Mouse (Mus musculus) leukemia stem cell, adult 10-12 weeks (primary cell): ENCODE measurements around the gene Hsd3b5. TPM values are rescaled to one million over a fixed set of nuclear protein-coding genes. Genes with fewer than 3 reads are reported as not detected.

Experiments
- polyA plus RNA-seq: library from polyadenylated mRNA; stranded (reverse); fragments of >175 nt; gene quantifications from 2 replicates; pipeline ENCODE4 v1.2.3, GENCODE M21; 2012; ENCODE audit warnings: low replicate concordance

The Hsd3b5 gene
- polyA plus RNA-seq, result not detected in 2 replicates

DNA sequence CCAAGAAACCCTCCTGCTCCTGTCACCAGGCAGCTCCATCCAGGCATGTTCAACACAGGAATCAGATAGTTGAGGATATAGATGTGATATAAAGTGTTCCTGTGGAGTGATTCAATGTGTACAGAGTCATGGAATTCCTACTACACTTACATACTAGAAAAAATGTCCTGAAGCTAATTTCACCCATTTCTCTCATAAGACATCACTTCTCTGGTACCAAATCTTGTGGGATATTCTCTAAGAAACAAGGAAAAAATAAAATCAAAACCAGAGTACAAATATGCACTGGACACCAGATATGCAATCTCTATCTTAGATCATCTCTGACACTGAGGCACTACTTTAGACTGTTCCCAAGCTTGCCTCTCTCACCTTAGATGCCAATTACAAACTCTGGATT, at the start of gene Hsd3b5:
TSS of gene Hsd3b5 (minus strand) at position 101 of the 400 bp plus-strand sequence.

DNA sequence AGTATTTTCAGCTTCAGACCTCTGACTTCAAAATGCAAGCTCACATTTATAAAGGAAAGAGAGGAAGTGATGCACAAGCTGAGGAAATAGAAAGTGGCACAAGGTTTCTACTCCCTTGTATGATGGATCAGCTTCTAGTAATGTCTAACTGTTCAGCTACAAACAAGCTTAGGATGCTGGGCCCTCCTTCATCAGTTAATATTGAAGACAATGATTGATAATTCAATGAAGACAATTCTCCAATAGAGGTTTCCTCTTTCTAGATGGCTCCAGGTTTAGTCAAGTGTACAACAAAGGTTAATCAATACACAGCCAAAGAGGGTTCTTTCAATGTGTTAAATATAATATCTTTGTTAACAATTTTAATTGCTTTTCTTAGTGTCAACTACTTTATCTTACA, 41.3 kb downstream of the Hsd3b5 start, which contains the start of gene Gm10681:
TSS of gene Gm10681 (minus strand) at position 101 of the 400 bp plus-strand sequence.

Other genes starting within 250 kb of the Hsd3b5 start
- 0.07 and 0.23 TPM in 2 replicates for gene Zfp697, start 247.8 kb downstream of the Hsd3b5 start, polyA plus RNA-seq
- not detected in 2 replicates for gene Gm4450, start 173.1 kb downstream of the Hsd3b5 start, polyA plus RNA-seq
- gene Hsd3b4, start 119.7 kb downstream of the Hsd3b5 start, polyA plus RNA-seq, result not detected in 2 replicates
- not detected in 2 replicates for gene Gm10681, start 41.4 kb downstream of the Hsd3b5 start, polyA plus RNA-seq
- gene Hsd3b2, start 94.3 kb upstream of the Hsd3b5 start, polyA plus RNA-seq, result not detected in 2 replicates
- gene Hsd3b3, start 132.9 kb upstream of the Hsd3b5 start, polyA plus RNA-seq, result not detected in 2 replicates
- gene Hsd3b6, start 184.2 kb upstream of the Hsd3b5 start, polyA plus RNA-seq, result 0.23 and 0.25 TPM in 2 replicates
- gene Hsd3b1, start 229.5 kb upstream of the Hsd3b5 start, polyA plus RNA-seq, result 0.34 and 0.48 TPM in 2 replicates